Mouse (Mus musculus) lung, adult 2 months (tissue): ENCODE measurements around the gene Slc25a26.

Experiments
- CTCF ChIP-seq: fragments of 200-500 bp; IDR thresholded peaks from 2 replicates; pipeline ENCODE4 v1.5.1; 2011; ENCODE audit warnings: mild to moderate bottlenecking, low read length, control low read depth; ENCODE audit not compliant: insufficient read depth
- POLR2A ChIP-seq: fragments of 200-500 bp; IDR thresholded peaks from 2 replicates; pipeline ENCODE4 v1.6.1; 2011; ENCODE audit warnings: low read depth, mild to moderate bottlenecking, control low read depth, low read length, borderline replicate concordance; ENCODE audit errors: extremely low read depth

- TF ChIP-seq POLR2A (no peak), CTCF (no peak)
These were observed 7.8 kb downstream of the Slc25a26 start for GRCm38 (mm10) chr6:94507921-94508320.
